Mouse (Mus musculus): ENCODE data around the gene Olfr1087. TPM values are rescaled to one million over a fixed set of nuclear protein-coding genes. Genes with fewer than 3 reads are reported as not detected.
"Not testable (repeated sequence)": the region's sequence is repeated elsewhere in the genome, so short reads cannot be mapped to it uniquely, and the experiment has no call there.

Olfr1087 gene
- not detected in 2 replicates for polyA plus RNA-seq (2012; rRNA removed)

DNA sequence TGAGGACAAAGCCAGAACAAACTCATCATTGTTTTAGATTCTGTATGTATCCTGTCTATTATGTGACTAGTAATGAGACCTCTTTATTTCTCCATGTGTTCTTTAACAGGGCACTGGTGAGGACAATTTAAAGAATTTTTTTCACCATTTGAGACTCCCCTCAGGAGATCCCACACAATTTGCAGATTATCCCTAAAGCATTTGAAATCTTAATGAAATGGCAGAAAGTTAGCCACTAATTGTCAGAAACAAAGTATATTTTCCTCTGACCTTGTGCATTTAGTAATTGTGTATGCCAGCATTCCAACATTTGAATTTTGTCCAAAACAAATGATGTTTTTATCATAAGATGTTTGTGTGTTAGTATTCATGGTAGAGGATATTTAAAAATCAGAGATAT lies at the start of gene Olfr1087:
TSS of gene Olfr1087 (minus strand) at position 101 of the 400 bp plus-strand sequence.
- TF ChIP-seq CTCF (IDR thresholded peaks at IDR 0.05; ENCODE audit: borderline replicate concordance, extremely low read depth, insufficient read depth, insufficient read length) (no peak), POLR2A (IDR thresholded peaks at IDR 0.05; ENCODE audit: borderline replicate concordance, extremely low read depth, insufficient read depth, insufficient read length, poor library complexity, severe bottlenecking) (no peak)

DNA sequence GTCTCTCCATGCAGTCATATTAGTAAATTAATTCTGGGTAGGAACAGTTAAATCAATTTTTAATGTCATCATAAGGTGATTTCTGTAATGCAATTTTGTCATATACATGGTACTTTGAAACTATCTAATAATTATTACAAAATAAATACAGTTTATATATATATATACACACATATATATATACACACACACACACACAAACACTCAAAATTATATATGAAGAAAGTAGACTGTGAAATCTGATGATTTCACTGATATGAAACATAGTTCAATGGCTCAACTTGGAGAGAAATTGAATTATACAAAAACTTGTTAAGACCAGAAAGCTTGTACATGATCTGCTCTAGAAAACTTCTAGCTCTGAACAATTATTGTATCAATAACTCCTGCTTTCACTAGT lies 35.4 kb upstream of the Olfr1087 start, which contains the start of gene Olfr1089:
TSS of gene Olfr1089 (minus strand) at position 101 of the 400 bp plus-strand sequence.
- no peak for DNase-seq (ENCODE audit: low read depth)
- TF ChIP-seq CTCF (IDR thresholded peaks at IDR 0.05; ENCODE audit: borderline replicate concordance, extremely low read depth, insufficient read depth, insufficient read length) (no peak), POLR2A (IDR thresholded peaks at IDR 0.05; ENCODE audit: borderline replicate concordance, extremely low read depth, insufficient read depth, insufficient read length, poor library complexity, severe bottlenecking) (no peak)

More for the DNA sequence above, at the start of gene Olfr1087:
- no peak for DNase-seq (ENCODE audit: low read depth)

DNA sequence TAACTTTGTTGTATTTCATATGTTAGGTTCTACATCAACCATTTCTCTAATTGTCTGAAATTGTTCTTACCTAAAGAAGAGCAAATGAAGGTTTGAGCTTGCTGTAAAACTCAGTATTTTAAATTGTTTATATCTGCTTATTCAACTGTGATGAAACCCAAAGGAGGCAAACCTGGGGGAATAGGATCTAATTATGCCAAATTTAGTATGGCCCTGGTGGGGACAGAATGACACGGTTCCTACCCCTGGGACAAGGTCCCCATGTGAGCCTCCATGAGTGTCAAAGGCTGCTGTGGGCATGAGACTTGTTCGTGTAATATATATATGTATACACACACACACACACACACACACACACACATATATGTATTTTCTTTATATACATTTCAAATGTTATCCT lies 18.2 kb downstream of the Olfr1087 start, which contains the start of gene Olfr1086:
TSS of gene Olfr1086 (minus strand) at position 101 of the 400 bp plus-strand sequence.
- no peak for DNase-seq (ENCODE audit: low read depth)
- TF ChIP-seq CTCF (IDR thresholded peaks at IDR 0.05; ENCODE audit: borderline replicate concordance, extremely low read depth, insufficient read depth, insufficient read length) = no peak
- TF ChIP-seq POLR2A (IDR thresholded peaks at IDR 0.05; ENCODE audit: borderline replicate concordance, extremely low read depth, insufficient read depth, insufficient read length, poor library complexity, severe bottlenecking) = no peak

- TF ChIP-seq CTCF (IDR thresholded peaks at IDR 0.05; ENCODE audit: borderline replicate concordance, extremely low read depth, insufficient read depth, insufficient read length) (no peak), POLR2A (IDR thresholded peaks at IDR 0.05; ENCODE audit: borderline replicate concordance, extremely low read depth, insufficient read depth, insufficient read length, poor library complexity, severe bottlenecking) (no peak)
- DNase-seq (ENCODE audit: low read depth) = no peak
Measured at GRCm38 (mm10) chr2:86661919-86662318, 36.3 kb downstream of the Olfr1087 start, which contains the start of gene Olfr1085. TSS of gene Olfr1085 (minus strand) at chr2:86662019.

DNA sequence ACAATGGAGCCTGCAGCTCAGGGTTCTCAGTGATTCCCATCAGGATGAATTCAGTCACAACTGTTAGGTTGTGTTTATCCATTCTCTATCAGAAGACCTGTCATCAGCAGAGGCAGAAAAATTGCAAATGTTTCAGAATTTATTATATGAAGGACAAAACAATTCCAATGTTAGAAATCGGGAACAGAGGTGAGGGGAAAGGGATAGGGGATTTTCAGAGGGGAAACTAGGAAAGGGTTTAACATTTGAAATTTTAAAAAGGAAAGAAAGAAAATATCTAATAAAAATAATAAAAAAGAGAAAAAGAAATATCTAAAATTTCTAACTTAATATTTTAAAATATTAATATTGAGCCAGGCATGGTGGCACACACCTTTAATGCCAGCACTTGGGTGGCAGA lies 58.6 kb downstream of the Olfr1087 start, which contains the start of gene Olfr1084:
TSS of gene Olfr1084 (minus strand) at position 101 of the 400 bp plus-strand sequence.
- not testable (repeated sequence) for DNase-seq (ENCODE audit: low read depth)

Other genes starting within 250 kb of the Olfr1087 start
- not detected in 2 replicates for gene Olfr1065, start 247.8 kb downstream of the Olfr1087 start, polyA plus RNA-seq (2012; rRNA removed)
- not detected in 2 replicates for gene Olfr1066, start 242.1 kb downstream of the Olfr1087 start, polyA plus RNA-seq (2012; rRNA removed)
- gene Olfr228, start 211.0 kb downstream of the Olfr1087 start, polyA plus RNA-seq (2012; rRNA removed) = not detected in 2 replicates
- gene Olfr1076, start 189.9 kb downstream of the Olfr1087 start, polyA plus RNA-seq (2012; rRNA removed) = not detected in 2 replicates
- not detected in 2 replicates for gene Olfr1079, start 155.9 kb downstream of the Olfr1087 start, polyA plus RNA-seq (2012; rRNA removed)
- not detected in 2 replicates for gene Olfr1080, start 140.2 kb downstream of the Olfr1087 start, polyA plus RNA-seq (2012; rRNA removed)
- gene Olfr1082, start 99.4 kb downstream of the Olfr1087 start, polyA plus RNA-seq (2012; rRNA removed) = not detected in 2 replicates
- gene Olfr1084, start 58.7 kb downstream of the Olfr1087 start, polyA plus RNA-seq (2012; rRNA removed) = not detected in 2 replicates
- gene Olfr1085, start 36.4 kb downstream of the Olfr1087 start, polyA plus RNA-seq (2012; rRNA removed) = not detected in 2 replicates
- not detected in 2 replicates for gene Olfr1086, start 18.3 kb downstream of the Olfr1087 start, polyA plus RNA-seq (2012; rRNA removed)
- not detected in 2 replicates for gene Olfr1089, start 35.3 kb upstream of the Olfr1087 start, polyA plus RNA-seq (2012; rRNA removed)
- not detected in 2 replicates for gene Olfr1090, start 60.6 kb upstream of the Olfr1087 start, polyA plus RNA-seq (2012; rRNA removed)
- not detected in 2 replicates for gene Olfr1093, start 84.1 kb upstream of the Olfr1087 start, polyA plus RNA-seq (2012; rRNA removed)
- not detected in 2 replicates for gene Olfr141, start 111.6 kb upstream of the Olfr1087 start, polyA plus RNA-seq (2012; rRNA removed)
- not detected in 2 replicates for gene Olfr1094, start 126.3 kb upstream of the Olfr1087 start, polyA plus RNA-seq (2012; rRNA removed)
- not detected in 2 replicates for gene Olfr1095, start 153.3 kb upstream of the Olfr1087 start, polyA plus RNA-seq (2012; rRNA removed)
- not detected in 2 replicates for gene Gm13723, start 176.4 kb upstream of the Olfr1087 start, polyA plus RNA-seq (2012; rRNA removed)
- gene Olfr1097, start 193.8 kb upstream of the Olfr1087 start, polyA plus RNA-seq (2012; rRNA removed) = not detected in 2 replicates
- not detected in 2 replicates for gene Olfr1098, start 226.2 kb upstream of the Olfr1087 start, polyA plus RNA-seq (2012; rRNA removed)